Comparison of ENCODE assay signal across 27 mouse cellular contexts in genomic region chr3:87399906-87400305, GRCm38 (mm10). TPM values are rescaled to one million over a fixed set of nuclear protein-coding genes. Genes with fewer than 3 reads are reported as not detected.
"Had no signal": no experiment of that assay in that cellular context is flagged by ENCODE, and none has a peak within 500 bp of the region (broad histone marks: within the 10 kb centered on the region; RNA-seq: fewer than 3 reads in every experiment).

No protein-coding gene starts in this region.

- H3K4me2 ChIP-seq: limb, embryonic 12.5 days; limb, embryonic 15.5 days; liver, embryonic 11.5 days; lung, embryonic 14.5 days; midbrain, embryonic 12.5 days; midbrain, embryonic 15.5 days; neural tube, embryonic 12.5 days; neural tube, embryonic 15.5 days had no signal

- H3K27ac ChIP-seq: limb, embryonic 12.5 days; limb, embryonic 15.5 days; liver, embryonic 14.5 days; midbrain, embryonic 12.5 days; midbrain, embryonic 15.5 days; neural tube, embryonic 12.5 days; neural tube, embryonic 15.5 days; stomach, postnatal 0 days had no signal

- H3K27me3 ChIP-seq: limb, embryonic 12.5 days; limb, embryonic 15.5 days; midbrain, embryonic 12.5 days; midbrain, embryonic 15.5 days; neural tube, embryonic 12.5 days; neural tube, embryonic 15.5 days had no signal

- H3K9me3 ChIP-seq: limb, embryonic 12.5 days; limb, embryonic 15.5 days; midbrain, embryonic 12.5 days; midbrain, embryonic 15.5 days; neural tube, embryonic 12.5 days; neural tube, embryonic 15.5 days had no signal

- H3K4me3 ChIP-seq: limb, embryonic 12.5 days; limb, embryonic 15.5 days; midbrain, embryonic 12.5 days; midbrain, embryonic 15.5 days; neural tube, embryonic 12.5 days; neural tube, embryonic 15.5 days had no signal

- H3K36me3 ChIP-seq: limb, embryonic 12.5 days; limb, embryonic 15.5 days; midbrain, embryonic 12.5 days; midbrain, embryonic 15.5 days; neural tube, embryonic 12.5 days; neural tube, embryonic 15.5 days had no signal

- DNase-seq: kidney, adult 18-20 months; kidney, adult 9 months; kidney, postnatal 14 days; kidney, postnatal 4 days; left cerebral cortex, postnatal 4 days; liver, postnatal 0 days; lung, embryonic 14.5 days; retina, postnatal 1 day; right cerebral cortex, postnatal 25 days; thymus, postnatal 25 days had no signal

- ATAC-seq: liver, postnatal 0 days; lung, postnatal 0 days; midbrain, embryonic 15.5 days had no signal

- H3K4me1 ChIP-seq: limb, embryonic 12.5 days; limb, embryonic 15.5 days; midbrain, embryonic 12.5 days; midbrain, embryonic 15.5 days; neural tube, embryonic 12.5 days; neural tube, embryonic 15.5 days had no signal

- H3K9ac ChIP-seq: limb, embryonic 12.5 days; limb, embryonic 15.5 days; liver, embryonic 14.5 days; liver, postnatal 0 days; lung, embryonic 14.5 days; midbrain, embryonic 12.5 days; midbrain, embryonic 15.5 days; neural tube, embryonic 12.5 days; neural tube, embryonic 15.5 days had no signal

RNA-seq across cellular contexts. Expression of gene Fcrl1, which starts 23.7 kb away (rescaled TPM):
- total RNA-seq: left cerebral cortex, postnatal 4 days had no signal
- polyA plus RNA-seq: limb, embryonic 12.5 days; lung, embryonic 14.5 days; midbrain, embryonic 15.5 days had no signal

RNA-seq across cellular contexts. Expression of gene Fcrl5, which starts 35.7 kb away (rescaled TPM):
- total RNA-seq: layer of hippocampus, adult 18-20 months; left cerebral cortex, adult 8-10 months; left cerebral cortex, postnatal 4 days; megakaryocyte, adult 5-6 weeks had no signal
- polyA plus RNA-seq: kidney, embryonic 16.5 days; limb, embryonic 12.5 days; limb, embryonic 15.5 days; liver, embryonic 11.5 days; liver, embryonic 14.5 days; liver, postnatal 0 days; lung, embryonic 14.5 days; lung, postnatal 0 days; midbrain, embryonic 12.5 days; midbrain, embryonic 15.5 days; neural tube, embryonic 12.5 days; neural tube, embryonic 15.5 days; stomach, embryonic 14.5 days; stomach, postnatal 0 days; thymus, postnatal 0 days had no signal

RNA-seq across cellular contexts. Expression of gene Cd5l, which starts 42.2 kb away (rescaled TPM):
- total RNA-seq: layer of hippocampus, adult 18-20 months; left cerebral cortex, adult 8-10 months; left cerebral cortex, postnatal 14 days; left cerebral cortex, postnatal 4 days had no signal
- polyA plus RNA-seq: limb, embryonic 12.5 days had no signal
